Comparison of ENCODE assay signal across 15 mouse cellular contexts in genomic region chr14:30105551-30105950, GRCm38 (mm10).
A peak's percentile ranks its signal among the peaks of the same experiment; 100 is the strongest.
DNase-seq lines count a peak whose midpoint lies in the region; ATAC-seq lines count a peak whose summit lies in the region.
"Had no signal": no experiment of that assay in that cellular context is flagged by ENCODE, and none has a peak within 500 bp of the region (broad histone marks: within the 10 kb centered on the region; RNA-seq: fewer than 3 reads in every experiment).

No protein-coding gene starts in this region.

- 58% methylated on average over 6 of the region's 6 CpGs for WGBS in hindbrain, embryonic 16.5 days
- 72% methylated on average over 6 of the region's 6 CpGs for WGBS in hindbrain, embryonic 10.5 days

- no peak overlapping the region for H3K4me2 ChIP-seq in hindbrain, embryonic 16.5 days (ENCODE audit: low read length)
- H3K4me2 ChIP-seq: embryonic facial prominence, embryonic 13.5 days; heart, embryonic 15.5 days; intestine, embryonic 15.5 days; lung, embryonic 14.5 days had no signal

- no peaks in the 10 kb centered on the region for H3K9me3 ChIP-seq in hindbrain, embryonic 16.5 days (ENCODE audit: control insufficient read depth, low read length)
- H3K9me3 ChIP-seq in hindbrain, embryonic 10.5 days: no peaks in the 10 kb centered on the region
- H3K9me3 ChIP-seq: embryonic facial prominence, embryonic 13.5 days; heart, embryonic 15.5 days; intestine, embryonic 15.5 days; megakaryocyte, embryonic 14.5 days had no signal

- H3K4me3 ChIP-seq in hindbrain, embryonic 16.5 days (ENCODE audit: low read length): no peak overlapping the region
- no peak overlapping the region for H3K4me3 ChIP-seq in hindbrain, embryonic 10.5 days
- H3K4me3 ChIP-seq: embryonic facial prominence, embryonic 13.5 days; heart, embryonic 15.5 days; intestine, embryonic 15.5 days; megakaryocyte, embryonic 14.5 days had no signal

- H3K27me3 ChIP-seq in hindbrain, embryonic 16.5 days (replicated peaks; ENCODE audit: control insufficient read depth, insufficient read depth, low read length): no peaks in the 10 kb centered on the region
- no peaks in the 10 kb centered on the region for H3K27me3 ChIP-seq in hindbrain, embryonic 10.5 days (ENCODE audit: insufficient read depth, poor library complexity, severe bottlenecking)
- H3K27me3 ChIP-seq: embryonic facial prominence, embryonic 13.5 days; heart, embryonic 15.5 days; intestine, embryonic 15.5 days had no signal

- H3K4me1 ChIP-seq in hindbrain, embryonic 16.5 days (ENCODE audit: control insufficient read depth, insufficient read depth, low read depth, low read length): no peaks in the 10 kb centered on the region
- peaks cover 7% of the 10 kb centered on the region; the same call in 1 of the 2 replicates for H3K4me1 ChIP-seq in hindbrain, embryonic 10.5 days (replicated peaks)
- H3K4me1 ChIP-seq: embryonic facial prominence, embryonic 13.5 days; heart, embryonic 15.5 days; megakaryocyte, embryonic 14.5 days had no signal

- DNase-seq in hindbrain, embryonic 10.5 days (ENCODE audit: low spot score): no peak
- DNase-seq in brain, embryonic 18.5 days (ENCODE audit: low read depth, low spot score): peak; percentile 28
- peak; percentile 55 for DNase-seq in cerebellum, adult 9-10 months
- DNase-seq in layer of hippocampus, adult 9-10 months (ENCODE audit: low spot score): peak; percentile 29
- no peak for DNase-seq in kidney, postnatal 25 days
- DNase-seq: adrenal gland, postnatal 25 days; liver; lung, embryonic 14.5 days; right cerebral cortex, postnatal 14 days had no signal

- H3K27ac ChIP-seq in hindbrain, embryonic 16.5 days (ENCODE audit: low read depth, low read length): no peak overlapping the region
- H3K27ac ChIP-seq in hindbrain, embryonic 10.5 days: no peak overlapping the region
- H3K27ac ChIP-seq: embryonic facial prominence, embryonic 13.5 days; heart, embryonic 15.5 days; intestine, embryonic 15.5 days had no signal

- H3K36me3 ChIP-seq in hindbrain, embryonic 16.5 days (ENCODE audit: control insufficient read depth, insufficient read depth, low read length): peaks cover 4% of the 10 kb centered on the region; the same call in 1 of the 2 replicates
- H3K36me3 ChIP-seq in hindbrain, embryonic 10.5 days: no peaks in the 10 kb centered on the region
- H3K36me3 ChIP-seq: heart, embryonic 15.5 days; intestine, embryonic 15.5 days had no signal

- no peak overlapping the region for H3K9ac ChIP-seq in hindbrain, embryonic 16.5 days (ENCODE audit: low read depth, low read length)
- H3K9ac ChIP-seq: embryonic facial prominence, embryonic 13.5 days; heart, embryonic 15.5 days; intestine, embryonic 15.5 days; lung, embryonic 14.5 days had no signal

- peak; percentile 79 for ATAC-seq in hindbrain, embryonic 16.5 days
- ATAC-seq in granulocyte monocyte progenitor cell, adult 5-6 weeks (replicated peaks; ENCODE audit: poor library complexity, severe bottlenecking): no peak
- ATAC-seq: intestine, embryonic 15.5 days had no signal

Comparison
In these comparisons a context has a peak if more than half of its experiments do, and no peak if none do; other contexts are left out.
1. DNase-seq: peak in brain, embryonic 18.5 days (single experiment), cerebellum, adult 9-10 months (single experiment) and layer of hippocampus, adult 9-10 months (single experiment); none in hindbrain, embryonic 10.5 days (single experiment) and kidney, postnatal 25 days (0 of 2).